Mouse (Mus musculus): ENCODE data around the gene Slc35d1. TPM values are rescaled to one million over a fixed set of nuclear protein-coding genes. Genes with fewer than 3 reads are reported as not detected.

Slc35d1 gene
- polyA plus RNA-seq (2014; fragmentation: Illumina TruSeq; extraction: RNeasy Lipid Tissue Mini Kit (QIAGEN cat#74804); ENCODE audit: low read depth, low replicate concordance) = 55.3 TPM

GRCm38 (mm10) chr4:103214925-103215820 lies at the start of gene Slc35d1:
TSS of gene Slc35d1 (minus strand) at chr4:103215164.

Other genes with a start within 250 kb of the Slc35d1 start
- not detected for gene Tctex1d1, start 236.6 kb downstream of the Slc35d1 start, polyA plus RNA-seq (2014; fragmentation: Illumina TruSeq; extraction: RNeasy Lipid Tissue Mini Kit (QIAGEN cat#74804); ENCODE audit: low read depth, low replicate concordance)
- not detected for gene Insl5, start 188.3 kb downstream of the Slc35d1 start, polyA plus RNA-seq (2014; fragmentation: Illumina TruSeq; extraction: RNeasy Lipid Tissue Mini Kit (QIAGEN cat#74804); ENCODE audit: low read depth, low replicate concordance)
- gene Mier1, start 100.8 kb downstream of the Slc35d1 start, polyA plus RNA-seq (2014; fragmentation: Illumina TruSeq; extraction: RNeasy Lipid Tissue Mini Kit (QIAGEN cat#74804); ENCODE audit: low read depth, low replicate concordance) = 42.0 TPM
- gene Wdr78, start 100.6 kb downstream of the Slc35d1 start, polyA plus RNA-seq (2014; fragmentation: Illumina TruSeq; extraction: RNeasy Lipid Tissue Mini Kit (QIAGEN cat#74804); ENCODE audit: low read depth, low replicate concordance) = 0.85 TPM
- not detected for gene 4921539E11Rik, start 75.7 kb upstream of the Slc35d1 start, polyA plus RNA-seq (2014; fragmentation: Illumina TruSeq; extraction: RNeasy Lipid Tissue Mini Kit (QIAGEN cat#74804); ENCODE audit: low read depth, low replicate concordance)
- 12.7 TPM for gene Oma1, start 98.6 kb upstream of the Slc35d1 start, polyA plus RNA-seq (2014; fragmentation: Illumina TruSeq; extraction: RNeasy Lipid Tissue Mini Kit (QIAGEN cat#74804); ENCODE audit: low read depth, low replicate concordance)